Mouse (Mus musculus) spleen, adult 2 months (tissue): ENCODE data around the gene Mb21d2.

Experiments used
- CTCF ChIP-seq: fragments of 200-500 bp; IDR thresholded peaks from 2 replicates; pipeline ENCODE4 v1.5.1; 2011; ENCODE audit warnings: mild to moderate bottlenecking, inconsistent platforms; ENCODE audit not compliant: insufficient read depth, insufficient read length, insufficient replicate concordance; ENCODE audit errors: extremely low read depth
- POLR2A ChIP-seq: fragments of 200-500 bp; IDR thresholded peaks from 2 replicates; pipeline ENCODE4 v1.6.1; 2011; ENCODE audit warnings: low read depth, low read length, inconsistent platforms

GRCm38 (mm10) chr16:28899161-28899540 is 30.3 kb downstream of the Mb21d2 start:
- TF ChIP-seq POLR2A (no peak), CTCF (no peak)
